Mouse (Mus musculus) ovary, adult 18-20 months (tissue): Measurements from ENCODE around the gene 2210408I21Rik.
"Not testable (repeated sequence)": the region's sequence is repeated elsewhere in the genome, so short reads cannot be mapped to it uniquely, and the experiment has no call there.

Experiments
- DNase-seq: peaks from one replicate; pipeline ENCODE4 v3.0.0; 2022; ENCODE audit warnings: low spot score, mixed read lengths

2210408I21Rik gene

GRCm38 (mm10) chr13:77134931-77135620 is at the start of gene 2210408I21Rik, which contains the start of gene Slf1:
2210408I21Rik (plus strand) TSS chr13:77135540.
Slf1 (minus strand) TSS chr13:77135473.
- peak; percentile 78 for DNase-seq

GRCm38 (mm10) chr13:77092876-77093275 is 42.5 kb upstream of the 2210408I21Rik start:
- not testable (repeated sequence) for DNase-seq

GRCm38 (mm10) chr13:77107734-77108133 is 27.6 kb upstream of the 2210408I21Rik start:
- DNase-seq: no peak

- DNase-seq: no peak
Observed at GRCm38 (mm10) chr13:77118695-77119094, 16.6 kb upstream of the 2210408I21Rik start.

GRCm38 (mm10) chr13:77125159-77125558 is 10.2 kb upstream of the 2210408I21Rik start:
- no peak for DNase-seq

GRCm38 (mm10) chr13:77128240-77128639 is 7.1 kb upstream of the 2210408I21Rik start:
- no peak for DNase-seq

- DNase-seq: no peak
Observed at GRCm38 (mm10) chr13:77131132-77131531, 4.2 kb upstream of the 2210408I21Rik start.

- no peak for DNase-seq
Observed at GRCm38 (mm10) chr13:77135621-77135981, 261 bp downstream of the 2210408I21Rik start.

- no peak for DNase-seq
Observed at GRCm38 (mm10) chr13:77140890-77141289, 5.5 kb downstream of the 2210408I21Rik start.

GRCm38 (mm10) chr13:77177931-77178330 is 42.6 kb downstream of the 2210408I21Rik start:
- no peak for DNase-seq

- no peak for DNase-seq
Observed at GRCm38 (mm10) chr13:77190606-77191005, 55.3 kb downstream of the 2210408I21Rik start.

- DNase-seq: no peak
Observed at GRCm38 (mm10) chr13:77192201-77192600, 56.9 kb downstream of the 2210408I21Rik start.

GRCm38 (mm10) chr13:77208764-77209418 is 73.6 kb downstream of the 2210408I21Rik start:
- DNase-seq: no peak

GRCm38 (mm10) chr13:77213196-77213595 is 77.9 kb downstream of the 2210408I21Rik start:
- DNase-seq: no peak

- no peak for DNase-seq
Observed at GRCm38 (mm10) chr13:77215460-77215859, 80.1 kb downstream of the 2210408I21Rik start.

GRCm38 (mm10) chr13:77217672-77218280 is 82.4 kb downstream of the 2210408I21Rik start:
- no peak for DNase-seq

GRCm38 (mm10) chr13:77221072-77221471 is 85.7 kb downstream of the 2210408I21Rik start:
- DNase-seq: no peak

GRCm38 (mm10) chr13:77256541-77256940 is 121.2 kb downstream of the 2210408I21Rik start:
- no peak for DNase-seq

- no peak for DNase-seq
Observed at GRCm38 (mm10) chr13:77262715-77263338, 127.5 kb downstream of the 2210408I21Rik start.

GRCm38 (mm10) chr13:77263400-77264179 is 128.2 kb downstream of the 2210408I21Rik start:
- DNase-seq: no peak

GRCm38 (mm10) chr13:77264481-77264880 is 129.1 kb downstream of the 2210408I21Rik start:
- DNase-seq: no peak
